In the genomic region with DNA sequence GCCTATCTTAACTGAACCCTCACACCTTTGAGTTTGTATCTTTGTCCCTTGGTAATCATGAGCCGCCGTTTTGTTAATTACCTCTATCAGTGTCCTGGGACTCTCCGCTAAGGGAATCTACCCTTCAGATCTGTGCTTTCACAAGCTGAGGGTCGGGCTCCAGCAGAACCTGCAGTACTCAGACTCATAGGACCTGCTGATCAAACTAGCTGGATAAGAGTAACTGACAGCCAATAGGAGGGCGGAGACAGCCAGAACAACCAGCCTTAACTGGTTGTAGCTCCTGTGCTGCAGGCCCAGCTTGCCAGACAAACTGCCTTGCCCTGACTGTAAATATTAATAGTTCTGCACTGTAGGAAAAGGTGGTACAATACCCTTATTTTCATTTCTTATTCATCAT, we compare ENCODE assay signal across 8 mouse cellular contexts.
DNase-seq lines count a peak whose midpoint lies in the region; ATAC-seq and TF ChIP-seq lines count a peak whose summit lies in the region.

No protein-coding gene starts in this region.

- 49% methylated on average over 5 of the region's 5 CpGs for WGBS in intestine, embryonic 15.5 days
- WGBS in midbrain, embryonic 15.5 days: 37% methylated on average over 5 of the region's 5 CpGs

- peaks cover 5% of the 10 kb centered on the region; the same call in 1 of the 2 replicates for H3K4me1 ChIP-seq in intestine, embryonic 15.5 days (replicated peaks)
- peaks cover 91% of the 10 kb centered on the region for H3K4me1 ChIP-seq in midbrain, embryonic 15.5 days

- no peak for DNase-seq in layer of hippocampus, adult 2 months (ENCODE audit: low spot score in 2 of 2)
- no peak for DNase-seq in layer of hippocampus, adult 8-10 months (ENCODE audit: low spot score in 2 of 2)
- DNase-seq in heart, adult 8-10 months (ENCODE audit: low spot score): peak; percentile 14
- DNase-seq in adipocyte (ENCODE audit: low spot score): no peak
- DNase-seq in spleen, adult 18-20 months: no peak

- H3K27ac ChIP-seq in layer of hippocampus, adult 2 months: peak overlapping the region; percentile 88
- H3K27ac ChIP-seq in intestine, embryonic 15.5 days: no peak overlapping the region
- peak overlapping the region; percentile 80 for H3K27ac ChIP-seq in midbrain, embryonic 15.5 days

- H3K36me3 ChIP-seq in intestine, embryonic 15.5 days: no peaks in the 10 kb centered on the region
- H3K36me3 ChIP-seq in midbrain, embryonic 15.5 days (replicated peaks): no peaks in the 10 kb centered on the region

- no peak overlapping the region for H3K4me2 ChIP-seq in intestine, embryonic 15.5 days (replicated peaks)
- peak overlapping the region; percentile 19; the same call in 1 of the 2 replicates for H3K4me2 ChIP-seq in midbrain, embryonic 15.5 days

- H3K9ac ChIP-seq in intestine, embryonic 15.5 days: no peak overlapping the region
- H3K9ac ChIP-seq in midbrain, embryonic 15.5 days: peak overlapping the region; percentile 8; the same call in 1 of the 2 replicates

- no peak for TF ChIP-seq CTCF in layer of hippocampus, adult 2 months (conservative IDR thresholded peaks at IDR 0.05)

- peak overlapping the region; percentile 22; the same call in 1 of the 2 replicates for H3K4me3 ChIP-seq in layer of hippocampus, adult 2 months
- no peak overlapping the region for H3K4me3 ChIP-seq in intestine, embryonic 15.5 days (replicated peaks)
- H3K4me3 ChIP-seq in midbrain, embryonic 15.5 days: no peak overlapping the region

- ATAC-seq in intestine, embryonic 15.5 days: peak; percentile 71
- ATAC-seq in midbrain, embryonic 15.5 days (replicated peaks): 0 out of 2 replicates have a peak, but pooled peaks have one; percentile 18
- ATAC-seq in inflammation-experienced regulatory T-cells, adult 6 months: no peak

- H3K27me3 ChIP-seq in intestine, embryonic 15.5 days (replicated peaks): no peaks in the 10 kb centered on the region
- H3K27me3 ChIP-seq in midbrain, embryonic 15.5 days (replicated peaks): no peaks in the 10 kb centered on the region

- H3K9me3 ChIP-seq in intestine, embryonic 15.5 days: no peaks in the 10 kb centered on the region
- H3K9me3 ChIP-seq in midbrain, embryonic 15.5 days: no peaks in the 10 kb centered on the region
